In genomic region chr11:3572181-3572580, GRCm38 (mm10) we compare ENCODE assay signal across 20 mouse cellular contexts. TPM values are rescaled to one million over a fixed set of nuclear protein-coding genes. Genes with fewer than 3 reads are reported as not detected.
DNase-seq lines count a peak whose midpoint lies in the region; ATAC-seq and TF ChIP-seq lines count a peak whose summit lies in the region.
"Had no signal": no experiment of that assay in that cellular context is flagged by ENCODE, and none has a peak within 500 bp of the region (broad histone marks: within the 10 kb centered on the region; RNA-seq: fewer than 3 reads in every experiment).

No protein-coding gene starts in this region.

- no peak overlapping the region for H3K9ac ChIP-seq in heart, embryonic 13.5 days
- H3K9ac ChIP-seq in heart, embryonic 11.5 days (ENCODE audit: low read depth, low read length) = no peak overlapping the region
- no peak overlapping the region for H3K9ac ChIP-seq in kidney, embryonic 16.5 days (replicated peaks; ENCODE audit: low read length)
- H3K9ac ChIP-seq in heart, postnatal 0 days (replicated peaks; ENCODE audit: low read depth, low read length) = no peak overlapping the region
- H3K9ac ChIP-seq: hindbrain, embryonic 14.5 days had no signal

- no peaks in the 10 kb centered on the region for H3K27me3 ChIP-seq in heart, embryonic 13.5 days (replicated peaks)
- no peaks in the 10 kb centered on the region for H3K27me3 ChIP-seq in heart, embryonic 11.5 days (ENCODE audit: control insufficient read depth, insufficient read depth, low read length)
- no peaks in the 10 kb centered on the region for H3K27me3 ChIP-seq in kidney, embryonic 16.5 days (ENCODE audit: insufficient read depth, low read length)
- no peaks in the 10 kb centered on the region for H3K27me3 ChIP-seq in heart, postnatal 0 days (ENCODE audit: control insufficient read depth, insufficient read depth, low read length)
- H3K27me3 ChIP-seq: Patski had no signal

- TF ChIP-seq EP300 in heart, postnatal 0 days (IDR thresholded peaks at IDR 0.05; ENCODE audit: low read depth) = no peak

- H3K4me2 ChIP-seq in heart, embryonic 13.5 days = no peak overlapping the region
- no peak overlapping the region for H3K4me2 ChIP-seq in heart, embryonic 11.5 days
- H3K4me2 ChIP-seq in kidney, embryonic 16.5 days (replicated peaks; ENCODE audit: low read depth, low read length) = no peak overlapping the region
- H3K4me2 ChIP-seq in heart, postnatal 0 days (ENCODE audit: low read depth, low read length) = no peak overlapping the region
- H3K4me2 ChIP-seq: hindbrain, embryonic 14.5 days had no signal

- no peak for TF ChIP-seq CTCF in heart, postnatal 0 days (IDR thresholded peaks at IDR 0.05; ENCODE audit: low read depth)

- 76% methylated on average over 6 of the region's 6 CpGs for WGBS in heart, embryonic 13.5 days
- 73% methylated on average over 6 of the region's 6 CpGs for WGBS in heart, embryonic 11.5 days (ENCODE audit: insufficient replicate concordance)
- WGBS in kidney, embryonic 16.5 days = 66% methylated on average over 6 of the region's 6 CpGs
- WGBS in heart, postnatal 0 days = 70% methylated on average over 6 of the region's 6 CpGs

- peak overlapping the region; percentile 76 for H3K27ac ChIP-seq in heart, embryonic 13.5 days (replicated peaks)
- no peak overlapping the region for H3K27ac ChIP-seq in heart, embryonic 11.5 days (ENCODE audit: low read depth, low read length)
- H3K27ac ChIP-seq in kidney, embryonic 16.5 days (ENCODE audit: low read length) = peak overlapping the region; percentile 90
- H3K27ac ChIP-seq in brown adipose tissue, adult 24 weeks (replicated peaks; ENCODE audit: low read depth, low read length) = peak overlapping the region; percentile 99
- peak overlapping the region; percentile 89 for H3K27ac ChIP-seq in heart, postnatal 0 days (ENCODE audit: low read depth)
- H3K27ac ChIP-seq: hindbrain, embryonic 14.5 days had no signal

- no peaks in the 10 kb centered on the region for H3K9me3 ChIP-seq in heart, embryonic 13.5 days
- no peaks in the 10 kb centered on the region for H3K9me3 ChIP-seq in heart, embryonic 11.5 days (replicated peaks; ENCODE audit: control insufficient read depth, low read length)
- no peaks in the 10 kb centered on the region for H3K9me3 ChIP-seq in kidney, embryonic 16.5 days (ENCODE audit: low read length)
- H3K9me3 ChIP-seq in heart, postnatal 0 days (replicated peaks; ENCODE audit: control insufficient read depth, low read length) = no peaks in the 10 kb centered on the region

- H3K4me3 ChIP-seq in heart, embryonic 13.5 days = no peak overlapping the region
- no peak overlapping the region for H3K4me3 ChIP-seq in heart, embryonic 11.5 days (ENCODE audit: low read depth, low read length)
- no peak overlapping the region for H3K4me3 ChIP-seq in kidney, embryonic 16.5 days (ENCODE audit: low read length)
- H3K4me3 ChIP-seq in brown adipose tissue, adult 24 weeks (ENCODE audit: insufficient read depth, low read depth, low read length) = no peak overlapping the region
- no peak overlapping the region for H3K4me3 ChIP-seq in heart, postnatal 0 days (ENCODE audit: low read depth, low read length)
- H3K4me3 ChIP-seq: erythroblast, embryonic 14.5 days had no signal

- ATAC-seq in heart, embryonic 13.5 days (ENCODE audit: extremely low read depth, insufficient number of reproducible peaks, low FRiP score, low TSS enrichment) = no peak
- no peak for ATAC-seq in heart, embryonic 11.5 days (replicated peaks; ENCODE audit: insufficient number of reproducible peaks, low FRiP score, low TSS enrichment)
- ATAC-seq in kidney, embryonic 16.5 days (ENCODE audit: low FRiP score, low TSS enrichment) = no peak
- ATAC-seq in heart, postnatal 0 days (ENCODE audit: insufficient read depth, low read depth) = no peak
- ATAC-seq: activated CD4-positive, CD25-positive, alpha-beta regulatory T cell, adult 4 months; forebrain, embryonic 14.5 days; Patski had no signal

- peaks cover 29% of the 10 kb centered on the region for H3K4me1 ChIP-seq in heart, embryonic 13.5 days
- H3K4me1 ChIP-seq in heart, embryonic 11.5 days (ENCODE audit: control insufficient read depth, insufficient read depth, low read length) = peaks cover 10% of the 10 kb centered on the region
- peaks cover 26% of the 10 kb centered on the region for H3K4me1 ChIP-seq in kidney, embryonic 16.5 days (ENCODE audit: insufficient read depth, low read length)
- peaks cover 28% of the 10 kb centered on the region; the same call in 1 of the 2 replicates for H3K4me1 ChIP-seq in brown adipose tissue, adult 24 weeks (ENCODE audit: control insufficient read depth, insufficient read depth, insufficient read length, low read length)
- H3K4me1 ChIP-seq in heart, postnatal 0 days (ENCODE audit: control insufficient read depth, insufficient read depth) = peaks cover 11% of the 10 kb centered on the region

- no peaks in the 10 kb centered on the region for H3K36me3 ChIP-seq in heart, embryonic 13.5 days
- no peaks in the 10 kb centered on the region for H3K36me3 ChIP-seq in heart, embryonic 11.5 days (ENCODE audit: control insufficient read depth, insufficient read depth, low read length)
- H3K36me3 ChIP-seq in kidney, embryonic 16.5 days (ENCODE audit: insufficient read depth, low read length) = no peaks in the 10 kb centered on the region
- no peaks in the 10 kb centered on the region for H3K36me3 ChIP-seq in heart, postnatal 0 days (replicated peaks; ENCODE audit: control insufficient read depth, insufficient read depth, low read length)

- no peak for DNase-seq in kidney, adult 11 months
- DNase-seq in heart, postnatal 0 days (ENCODE audit: low spot score) = no peak
- DNase-seq in urinary bladder, adult 18-20 months (ENCODE audit: low spot score in 2 of 2) = no peak
- DNase-seq in frontal cortex, postnatal 25 days (ENCODE audit: low spot score in 2 of 2) = no peak
- DNase-seq: adrenal gland, postnatal 25 days; cerebellum, adult 2 months; kidney, adult 9 months; layer of hippocampus, adult 9-11 months; lung, adult 2 months; thymus, postnatal 25 days had no signal

RNA-seq across cellular contexts. Expression of gene Smtn, which starts 31.8 kb away (rescaled TPM):
- polyA plus RNA-seq in heart, embryonic 13.5 days (2015; fragmentation: Nextera tagmentation; extraction: Ambion mirVana) = 77.1 and 79.5 TPM in 2 replicates
- 66.9 and 72.9 TPM in 2 replicates for polyA plus RNA-seq in heart, embryonic 11.5 days (2014; fragmentation: Nextera tagmentation; extraction: Ambion mirVana)
- 110 and 116 TPM in 2 replicates for polyA plus RNA-seq in kidney, embryonic 16.5 days (2015; fragmentation: Nextera tagmentation; extraction: Ambion mirVana)
- 12.2 and 21.8 TPM in 2 replicates for polyA plus RNA-seq in brown adipose tissue, adult 24 weeks (2012; ENCODE audit: insufficient read depth, insufficient read length, missing spikeins)
- total RNA-seq in heart, postnatal 0 days (2014; rRNA removed; ENCODE audit: low replicate concordance) = 74.5 and 94.2 TPM in 2 replicates
- polyA plus RNA-seq in heart, postnatal 0 days (2015; fragmentation: Nextera tagmentation; extraction: Ambion mirVana) = 86.3 and 104 TPM in 2 replicates

RNA-seq across cellular contexts. Expression of gene Selenom, which starts 57.7 kb away (rescaled TPM):
- 128 and 130 TPM in 2 replicates for polyA plus RNA-seq in heart, embryonic 13.5 days (2015; fragmentation: Nextera tagmentation; extraction: Ambion mirVana)
- polyA plus RNA-seq in heart, embryonic 11.5 days (2014; fragmentation: Nextera tagmentation; extraction: Ambion mirVana) = 122 and 127 TPM in 2 replicates
- polyA plus RNA-seq in kidney, embryonic 16.5 days (2015; fragmentation: Nextera tagmentation; extraction: Ambion mirVana) = 113 and 114 TPM in 2 replicates
- polyA plus RNA-seq in brown adipose tissue, adult 24 weeks (2012; ENCODE audit: insufficient read depth, insufficient read length, missing spikeins) = 15.9 and 19.1 TPM in 2 replicates
- 147 and 156 TPM in 2 replicates for total RNA-seq in heart, postnatal 0 days (2014; rRNA removed; ENCODE audit: low replicate concordance)
- polyA plus RNA-seq in heart, postnatal 0 days (2015; fragmentation: Nextera tagmentation; extraction: Ambion mirVana) = 129 and 130 TPM in 2 replicates
- total RNA-seq: megakaryocyte-erythroid progenitor cell, adult 5-6 weeks had no signal
